Mouse (Mus musculus): ENCODE measurements around the gene Epb41l2.

DNA sequence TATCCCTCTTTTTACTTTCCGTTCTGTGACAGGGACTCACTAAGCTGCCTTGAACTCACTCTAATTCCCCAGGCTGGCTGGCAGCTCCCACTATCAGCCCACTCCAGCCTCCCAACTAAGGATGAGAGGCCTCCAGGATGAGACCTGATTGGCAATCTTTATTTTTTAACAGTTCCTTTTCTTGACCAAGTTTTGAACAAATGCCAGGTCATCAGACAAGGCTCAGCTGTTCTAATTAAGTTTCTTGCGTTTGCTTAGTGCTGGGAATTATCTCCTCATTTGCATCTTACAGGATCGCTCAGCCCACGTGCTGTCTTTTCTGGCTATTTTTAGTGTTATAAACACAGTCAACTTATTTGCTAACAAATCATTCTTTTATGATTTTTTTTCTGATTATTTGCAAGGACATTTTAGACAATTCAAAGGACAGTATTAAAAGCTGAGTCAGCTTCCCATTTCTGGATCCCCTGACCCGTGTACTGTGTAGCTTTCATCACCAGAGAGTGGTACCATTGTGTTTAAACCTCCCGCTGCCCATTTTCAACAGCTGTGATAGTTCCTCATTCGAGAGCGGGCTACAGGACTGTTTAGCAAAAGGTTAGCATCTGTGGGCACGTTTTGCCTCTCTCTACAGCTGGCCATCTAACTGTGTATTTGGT lies 47.9 kb upstream of the Epb41l2 start:
- TF ChIP-seq CTCF (IDR thresholded peaks at IDR 0.05; ENCODE audit: extremely low read depth, insufficient read depth, low read length) = no peak
- no peak for TF ChIP-seq POLR2A (IDR thresholded peaks at IDR 0.05; ENCODE audit: extremely low read depth, insufficient read depth, low read length)
